Mouse (Mus musculus) ovary, adult 18-20 months (tissue): ENCODE measurements around the gene Arpc4.

Source experiments
- DNase-seq: peaks from one replicate; pipeline ENCODE4 v3.0.0; 2022; ENCODE audit warnings: low spot score, mixed read lengths

Gene Arpc4

DNA sequence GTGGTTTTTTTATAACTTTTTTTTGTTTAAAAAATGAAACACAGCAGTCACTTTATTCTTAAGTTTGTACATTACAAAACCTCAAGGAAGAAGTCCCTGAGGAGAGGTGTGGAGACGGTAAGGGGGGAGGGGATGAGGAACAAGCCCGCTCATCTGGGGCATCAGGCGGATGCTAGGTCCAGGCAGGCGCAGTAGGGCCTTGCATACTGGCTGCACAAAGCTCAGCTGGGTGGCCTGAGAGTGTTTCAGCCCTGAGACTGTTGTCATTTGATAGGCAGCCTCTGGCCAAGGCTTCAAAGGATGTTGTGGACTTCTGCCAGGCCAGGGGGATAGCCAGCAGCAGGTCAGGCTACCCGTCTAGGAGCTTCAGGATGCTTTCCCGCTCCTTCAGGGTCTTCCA is 11.3 kb upstream of the Arpc4 start:
- no peak for DNase-seq

DNA sequence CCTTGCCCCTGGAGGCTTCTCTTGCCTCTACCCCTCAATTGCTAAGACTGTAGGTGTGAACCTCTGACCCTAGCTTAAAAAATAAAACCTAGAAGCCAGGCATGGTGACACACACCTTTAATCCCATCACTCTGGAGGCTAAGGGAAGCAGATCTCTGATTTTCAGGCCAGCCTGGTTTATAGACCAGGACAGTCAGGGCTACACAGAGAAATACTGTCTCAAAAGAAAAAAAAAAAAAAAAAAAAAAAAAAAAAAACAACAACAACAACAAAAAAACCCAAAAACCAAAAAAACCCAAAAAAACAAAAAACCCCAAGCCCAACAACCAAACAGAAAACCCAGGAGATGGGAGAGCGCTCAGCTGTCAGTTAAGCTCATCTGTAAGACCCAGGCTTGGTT is 10.3 kb upstream of the Arpc4 start:
- DNase-seq = no peak

DNA sequence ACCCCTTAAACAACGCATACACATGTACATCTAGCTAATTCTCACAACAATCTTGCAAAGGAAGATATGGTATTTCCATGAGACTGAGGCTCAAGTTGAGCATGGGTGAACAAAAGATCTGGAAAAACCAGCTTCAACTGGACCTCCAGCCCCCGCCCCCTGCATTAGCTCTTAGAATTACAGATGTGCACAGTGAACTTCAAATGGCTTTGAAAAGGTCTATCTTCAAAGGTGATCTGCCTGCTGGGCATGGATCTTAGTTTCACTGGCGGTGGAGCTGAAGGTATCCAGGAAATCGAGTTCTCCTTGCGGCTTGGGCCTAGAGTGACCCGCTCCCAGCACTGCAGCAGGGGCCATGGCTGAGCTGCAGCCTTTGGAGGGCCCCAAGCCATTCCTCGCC is 9.8 kb upstream of the Arpc4 start:
- DNase-seq = no peak

DNA sequence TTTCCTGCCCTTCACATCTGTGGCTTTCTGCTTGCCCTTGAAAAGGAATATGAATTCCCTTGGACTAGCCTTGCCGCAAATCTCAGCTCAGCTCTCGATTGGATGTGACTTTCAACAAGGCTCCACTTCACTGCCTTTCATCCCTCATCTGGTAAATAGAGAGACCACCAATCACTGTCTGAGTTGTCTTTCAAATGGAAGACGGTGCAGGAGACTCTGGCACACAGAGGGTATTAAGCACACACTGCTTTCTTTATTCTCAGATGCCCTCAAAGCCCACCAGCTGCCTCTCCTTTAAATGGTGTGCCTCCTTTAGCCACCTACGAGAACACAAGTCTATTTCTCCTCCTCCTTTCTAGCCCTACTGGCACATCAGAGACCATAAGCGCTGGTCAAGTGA is 9.3 kb upstream of the Arpc4 start:
- DNase-seq = no peak

DNA sequence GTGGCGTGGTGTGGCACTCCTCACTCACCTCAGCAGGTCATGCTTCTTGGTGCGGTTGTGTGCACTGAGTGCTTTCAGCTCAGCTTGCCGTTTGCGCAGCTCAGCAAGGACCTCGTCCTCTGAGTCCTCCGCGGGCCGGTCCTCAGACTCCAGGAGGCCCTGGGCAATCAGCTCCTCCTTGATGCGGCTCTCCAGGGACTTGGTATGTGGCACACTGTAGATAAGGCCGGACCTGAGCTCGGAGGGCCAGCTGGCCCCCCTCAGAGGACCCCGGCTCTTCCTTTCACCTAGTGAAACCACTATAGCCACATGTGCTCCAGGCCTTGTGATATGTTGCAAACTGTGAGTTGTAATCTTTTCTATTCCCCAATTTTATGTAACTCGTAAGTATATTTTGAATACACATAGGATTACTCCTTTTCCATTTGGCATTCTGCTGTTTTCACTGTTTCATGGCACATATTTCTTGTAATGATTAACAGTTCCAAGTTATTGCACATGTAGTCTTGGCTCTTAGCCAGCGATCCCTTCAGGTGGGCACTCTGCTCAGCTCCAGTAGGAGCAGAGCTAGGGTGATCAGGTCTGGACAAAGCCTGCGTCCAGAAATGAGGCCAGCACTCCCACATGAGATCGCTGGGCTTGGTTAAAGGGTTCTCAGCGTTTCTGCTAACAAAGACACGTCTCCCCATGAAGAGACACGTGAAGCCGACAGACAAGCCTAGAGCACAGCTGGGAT is 7.6 kb upstream of the Arpc4 start:
- DNase-seq = no peak

DNA sequence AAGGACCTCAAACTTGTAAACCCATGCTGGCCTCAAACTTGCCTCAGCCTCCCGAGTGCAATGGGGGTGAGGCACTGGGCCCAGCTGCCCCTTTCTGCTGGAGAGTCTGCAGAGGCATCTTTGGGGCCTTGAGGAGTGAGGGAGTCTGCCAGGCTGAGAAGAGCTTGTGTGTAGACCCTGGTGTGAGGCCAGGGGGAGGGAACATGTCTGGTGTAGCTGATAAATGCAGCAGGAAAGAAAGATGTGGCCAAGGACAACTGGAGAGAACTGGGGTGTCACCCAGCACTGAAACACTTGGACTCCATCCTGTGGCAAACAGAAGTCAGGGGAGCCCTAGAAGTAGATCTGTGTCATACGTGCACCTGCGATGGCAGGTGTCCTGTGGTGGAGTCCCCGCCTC is 4.4 kb upstream of the Arpc4 start:
- peak; percentile 40 for DNase-seq

DNA sequence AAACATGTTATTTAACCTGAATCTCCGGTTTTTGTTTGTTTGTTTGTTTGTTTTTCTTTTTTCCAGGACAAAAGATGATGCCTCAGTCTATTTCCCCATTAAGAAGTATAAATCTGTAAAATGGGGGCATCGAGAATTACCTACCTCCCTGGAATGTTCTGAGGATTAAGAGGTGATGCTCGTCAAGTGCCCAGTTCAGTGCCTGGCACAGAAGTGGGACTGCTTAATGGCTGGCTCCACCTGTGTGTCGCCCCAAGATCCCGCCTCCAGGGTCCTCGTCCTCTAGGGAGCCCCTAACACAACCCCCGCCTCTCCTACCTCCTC is 781 bp upstream of the Arpc4 start:
- no peak for DNase-seq

DNA sequence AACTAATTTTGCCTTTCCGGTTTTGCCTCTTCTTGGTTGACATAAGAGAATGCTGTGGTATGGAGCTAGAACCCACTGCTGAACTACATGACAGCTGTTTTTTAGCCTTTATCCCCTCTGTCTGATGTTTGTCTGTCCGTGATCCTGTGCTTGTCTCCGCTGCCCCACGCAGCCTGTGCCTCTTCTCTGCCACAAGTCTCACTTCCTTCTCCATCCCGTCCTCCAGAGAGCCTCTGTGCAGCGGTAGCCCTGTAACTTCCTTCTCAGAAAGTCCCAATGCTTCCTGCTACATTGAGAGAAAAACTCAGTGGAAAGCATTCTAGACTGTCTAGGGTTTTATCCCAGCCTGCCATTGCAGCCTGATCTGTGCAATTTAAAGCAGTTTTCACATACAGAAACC is 1.3 kb downstream of the Arpc4 start:
- DNase-seq = no peak

DNA sequence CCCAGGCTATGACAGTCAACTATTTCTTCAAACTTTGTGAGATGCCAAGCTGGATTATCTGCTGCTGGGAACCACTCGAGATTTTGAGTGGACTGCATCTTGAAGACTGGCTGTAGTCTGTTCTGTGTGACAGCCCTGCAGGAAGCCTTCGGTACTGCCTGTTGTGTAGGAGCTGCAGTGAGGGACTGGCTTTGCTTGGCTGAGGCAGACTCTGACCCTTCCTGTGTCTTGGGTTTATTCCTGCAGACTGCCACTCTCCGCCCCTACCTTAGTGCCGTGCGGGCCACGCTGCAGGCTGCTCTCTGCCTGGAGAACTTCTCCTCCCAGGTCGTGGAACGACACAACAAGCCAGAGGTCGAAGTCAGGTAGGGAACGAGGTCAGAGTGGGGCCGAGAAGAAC is 2.6 kb downstream of the Arpc4 start:
- no peak for DNase-seq

DNA sequence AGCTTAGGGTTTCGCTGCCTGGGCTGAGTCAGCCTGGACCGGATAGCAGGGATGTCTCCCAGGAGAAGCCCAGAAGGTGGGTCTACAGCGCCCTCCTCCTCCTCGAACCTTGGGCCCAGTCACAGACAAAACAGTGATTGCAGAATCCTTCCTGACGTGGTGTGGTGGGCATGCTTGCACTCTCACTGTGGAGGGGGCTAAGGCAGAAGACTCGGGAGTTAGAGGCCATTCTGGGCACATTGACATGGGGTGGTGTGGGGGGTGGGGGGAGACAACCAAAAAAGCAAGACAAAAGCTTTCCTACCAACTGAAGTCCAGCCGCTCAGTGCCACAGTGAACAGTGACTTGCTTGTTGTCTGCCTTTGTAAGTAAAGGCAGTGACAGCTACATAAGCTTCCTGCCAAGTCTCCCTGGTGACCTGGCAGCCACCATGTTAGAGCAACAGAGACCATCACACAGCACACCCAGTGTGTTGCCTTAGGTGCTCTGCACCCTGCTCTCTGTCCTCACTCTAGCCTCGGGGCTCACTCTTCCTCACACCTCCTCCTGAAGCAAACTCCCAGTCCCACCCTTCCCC is 6.5 kb downstream of the Arpc4 start:
- DNase-seq = no peak

DNA sequence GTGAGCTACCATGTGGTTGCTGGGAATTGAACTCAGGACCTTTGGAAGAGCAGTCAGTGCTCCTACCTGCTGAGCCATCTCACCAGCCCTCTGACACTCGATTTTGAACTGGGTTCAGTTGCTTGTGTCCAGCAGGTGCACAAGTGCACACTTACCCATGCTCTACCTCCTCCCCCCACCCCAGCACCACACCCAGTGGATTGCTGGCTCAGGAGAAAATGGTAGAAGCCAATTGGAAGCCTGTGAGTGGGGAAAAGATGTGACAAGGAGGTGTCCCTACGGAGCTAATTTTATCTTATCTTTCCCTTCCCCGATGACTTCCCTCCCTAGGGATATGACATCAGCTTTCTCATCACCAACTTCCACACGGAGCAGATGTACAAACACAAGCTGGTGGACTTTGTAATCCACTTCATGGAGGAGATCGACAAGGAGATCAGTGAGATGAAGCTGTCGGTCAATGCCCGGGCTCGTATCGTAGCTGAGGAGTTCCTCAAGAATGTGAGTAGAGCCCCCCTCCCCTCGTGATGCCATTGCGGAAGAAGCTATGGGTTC is 7.3 kb downstream of the Arpc4 start:
- no peak for DNase-seq

DNA sequence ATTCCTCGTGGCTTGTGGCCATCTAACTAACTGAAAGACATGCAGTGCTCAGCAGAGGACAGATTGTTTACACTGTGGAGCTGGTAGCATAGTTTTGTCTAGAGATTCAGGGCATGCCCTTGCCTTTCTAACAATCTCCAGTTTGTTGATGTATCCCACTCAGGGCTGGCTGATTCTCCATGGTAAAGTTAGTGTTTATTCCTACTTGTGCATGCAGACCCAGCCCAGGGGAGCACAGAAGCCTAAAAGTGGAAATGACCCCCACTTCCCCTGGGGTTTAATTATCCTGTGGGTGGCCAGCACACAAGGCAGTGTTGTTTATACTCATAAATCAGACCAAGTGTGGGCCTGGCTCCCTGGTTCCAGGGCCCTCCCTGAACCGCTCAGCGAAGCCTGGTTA is 8.1 kb downstream of the Arpc4 start:
- DNase-seq = peak; percentile 44

DNA sequence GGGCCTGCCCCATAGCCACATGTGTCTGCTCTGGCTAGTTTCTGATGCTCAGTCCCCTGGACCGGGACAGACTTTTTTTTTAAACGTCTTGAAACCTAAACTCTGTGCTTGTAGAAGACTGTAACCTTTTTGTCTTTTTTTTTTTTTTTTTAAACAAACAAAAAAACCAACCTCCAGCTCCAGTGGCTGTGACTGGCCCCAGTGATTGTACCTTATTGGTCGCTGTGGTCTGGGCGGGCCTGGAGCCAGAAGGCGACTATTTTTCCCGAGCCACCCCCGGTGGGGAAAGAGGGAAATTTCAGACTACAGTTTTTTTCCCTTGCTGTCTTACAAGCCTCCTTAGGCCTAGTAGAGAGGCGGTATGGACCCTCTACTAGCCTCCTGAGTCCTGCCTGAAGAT is 11.0 kb downstream of the Arpc4 start, which contains the start of gene Ttll3:
Ttll3 (plus strand) TSS at position 301 of the 400 bp plus-strand sequence.
- no peak for DNase-seq

DNA sequence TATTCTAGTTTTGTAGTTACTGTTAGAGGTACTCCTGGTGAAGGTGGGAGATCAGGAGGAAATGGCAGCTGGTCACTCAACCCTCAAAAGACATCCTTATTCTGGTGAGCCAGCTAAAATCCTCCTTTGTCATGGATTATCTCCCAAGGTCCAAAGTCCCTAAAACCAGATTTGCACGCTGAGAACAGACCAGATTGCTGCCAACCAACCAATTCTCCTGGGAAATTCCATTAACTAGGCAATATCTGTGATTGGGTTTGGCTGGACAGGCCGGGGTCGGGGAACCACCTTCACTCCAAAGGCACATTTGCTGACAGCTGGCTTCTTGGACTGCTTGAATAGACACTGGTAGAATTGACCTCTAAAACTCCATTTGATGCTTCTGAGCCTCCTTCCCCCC is 12.8 kb downstream of the Arpc4 start:
- DNase-seq = no peak

DNA sequence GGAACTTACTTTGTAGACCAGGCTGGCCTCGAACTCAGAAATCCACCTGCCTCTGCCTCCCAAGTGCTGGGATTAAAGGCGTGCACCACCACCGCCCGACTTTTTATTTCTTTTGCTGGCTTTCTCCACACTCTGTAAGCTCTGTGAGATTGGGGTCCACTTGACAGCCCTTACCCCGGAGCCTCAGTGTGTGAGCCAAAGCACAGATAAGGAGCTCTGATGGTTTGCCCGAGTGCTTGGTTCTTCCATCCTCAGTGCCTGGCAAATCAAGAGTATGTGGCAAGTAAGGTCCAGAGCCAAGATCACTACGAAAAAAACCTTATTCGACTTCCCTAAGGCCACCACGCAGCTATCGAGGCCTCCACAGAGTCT is 14.1 kb downstream of the Arpc4 start:
- DNase-seq = no peak

DNA sequence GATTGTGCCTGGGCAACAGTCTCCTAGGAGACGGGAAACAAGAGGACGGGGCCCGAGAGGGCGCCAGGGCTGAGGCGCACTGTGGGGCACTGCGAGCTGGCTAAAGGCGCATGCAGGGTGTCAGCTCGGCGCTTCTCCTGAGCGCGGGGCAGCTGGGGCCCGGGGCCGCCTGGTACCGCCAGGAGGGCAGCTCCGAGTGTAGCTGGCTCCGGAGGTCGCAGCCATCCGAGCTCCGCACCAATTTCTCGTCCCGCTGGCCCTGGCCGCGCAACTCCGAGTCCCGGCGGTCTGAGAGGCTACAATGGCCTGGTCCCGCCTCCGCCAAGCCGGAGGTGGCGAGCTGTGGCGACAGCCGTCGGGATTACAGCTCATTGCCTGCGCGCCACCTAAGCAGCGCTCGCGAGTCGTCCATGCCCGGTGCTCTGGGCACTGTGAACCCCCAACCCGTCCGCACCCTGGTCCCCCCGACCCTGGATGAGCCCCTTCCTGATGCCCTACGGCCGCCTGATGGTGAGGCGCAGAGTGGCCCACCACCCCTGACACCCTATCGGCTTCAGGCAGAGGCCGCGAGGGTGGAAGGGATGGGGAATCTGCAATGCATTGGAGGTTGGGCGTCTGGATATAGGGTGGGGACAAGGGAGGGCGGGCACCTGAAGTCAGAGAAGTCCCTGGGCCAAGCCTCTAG is 14.6 kb downstream of the Arpc4 start:
- DNase-seq = peak; percentile 53

DNA sequence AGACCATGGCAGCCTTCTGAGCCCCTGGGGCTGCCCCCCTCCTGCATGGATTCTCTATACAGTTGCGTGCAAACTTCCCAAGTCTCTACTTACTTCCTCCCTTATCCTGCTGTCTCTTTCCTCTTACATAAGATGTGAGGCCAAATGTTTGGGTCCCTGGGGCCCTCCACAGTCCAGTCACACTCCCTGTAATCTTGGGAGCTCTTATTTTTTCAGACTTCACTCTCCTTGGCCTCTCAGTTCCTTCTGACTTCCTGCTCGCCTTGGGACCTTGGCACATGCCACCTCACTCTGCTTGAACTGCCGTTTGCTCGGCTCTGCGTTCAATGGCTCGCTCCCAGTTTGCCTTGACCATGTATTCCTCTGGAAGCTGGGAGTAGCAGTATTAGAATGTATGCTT is 16.0 kb downstream of the Arpc4 start:
- DNase-seq = no peak

DNA sequence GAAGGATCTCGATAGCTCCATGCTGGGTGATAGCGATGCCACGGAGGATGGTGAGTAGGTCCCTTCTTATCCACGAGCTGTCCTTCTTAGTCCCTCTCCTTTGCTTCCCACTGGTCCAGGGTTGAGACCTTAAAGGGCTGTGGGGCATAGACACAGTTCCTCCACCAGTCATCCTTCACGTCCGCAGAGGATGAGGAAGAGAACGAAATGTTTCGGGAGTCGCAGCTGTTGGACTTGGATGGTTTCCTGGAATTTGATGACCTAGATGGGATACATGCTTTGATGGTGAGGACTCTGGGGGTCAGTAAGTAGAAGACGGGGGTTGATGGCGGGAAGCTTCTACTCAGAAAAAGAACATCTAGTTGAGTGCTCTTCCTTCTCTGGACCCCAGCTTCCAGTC is 16.9 kb downstream of the Arpc4 start:
- DNase-seq = no peak

DNA sequence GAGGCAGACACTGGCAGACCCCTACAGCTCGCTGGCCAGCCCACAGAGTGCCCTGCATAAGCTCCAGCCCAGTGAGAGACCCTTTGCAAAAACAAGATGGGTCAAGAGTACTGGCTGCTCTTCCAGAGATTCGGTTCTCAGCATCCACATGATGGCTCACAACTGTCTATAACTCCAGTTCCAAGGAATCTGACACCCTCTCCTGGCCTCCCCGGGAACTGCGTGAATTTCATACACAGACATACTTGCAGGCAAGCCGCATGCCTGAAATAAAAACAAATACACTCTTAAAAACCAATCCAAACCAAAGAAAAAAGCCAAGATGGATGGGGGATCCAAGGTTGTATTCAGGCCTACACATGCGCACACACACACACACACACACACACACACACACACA is 17.6 kb downstream of the Arpc4 start:
- DNase-seq = no peak

DNA sequence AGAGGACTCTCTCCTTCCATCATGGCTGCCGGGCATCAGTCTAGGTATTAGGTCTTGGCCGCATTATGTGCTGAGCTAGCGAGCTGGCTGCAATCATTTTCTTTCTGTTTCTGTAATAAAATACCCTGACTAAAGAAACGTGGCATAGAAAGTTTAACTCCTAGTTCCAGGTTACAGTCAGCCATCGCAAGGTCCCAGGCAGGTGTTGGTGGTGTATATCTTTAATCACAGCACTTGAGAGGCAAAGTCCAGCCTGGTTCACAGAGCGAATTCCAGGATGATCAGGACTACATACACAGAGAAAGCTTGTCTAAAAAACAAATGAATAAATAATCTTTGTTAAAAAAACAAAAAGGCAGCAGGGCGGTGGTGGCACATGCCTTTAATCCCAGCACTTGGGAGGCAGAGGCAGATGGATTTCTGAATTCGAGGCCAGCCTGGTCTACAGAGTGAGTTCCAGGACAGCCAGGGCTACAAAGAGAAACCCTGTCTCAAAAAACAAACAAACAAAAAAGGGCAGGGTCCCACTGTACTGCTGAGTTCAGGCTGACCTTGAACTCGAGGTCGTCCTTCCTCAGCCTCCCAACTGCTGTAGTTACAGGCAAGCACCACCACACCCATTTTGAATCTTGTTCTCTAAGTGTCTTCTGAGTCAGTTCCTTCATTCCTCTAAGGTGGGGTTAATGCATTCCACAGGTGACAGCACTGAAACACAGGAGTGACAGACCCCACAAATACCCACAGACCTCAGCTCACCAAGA is 18.5 kb downstream of the Arpc4 start:
- no peak for DNase-seq

DNA sequence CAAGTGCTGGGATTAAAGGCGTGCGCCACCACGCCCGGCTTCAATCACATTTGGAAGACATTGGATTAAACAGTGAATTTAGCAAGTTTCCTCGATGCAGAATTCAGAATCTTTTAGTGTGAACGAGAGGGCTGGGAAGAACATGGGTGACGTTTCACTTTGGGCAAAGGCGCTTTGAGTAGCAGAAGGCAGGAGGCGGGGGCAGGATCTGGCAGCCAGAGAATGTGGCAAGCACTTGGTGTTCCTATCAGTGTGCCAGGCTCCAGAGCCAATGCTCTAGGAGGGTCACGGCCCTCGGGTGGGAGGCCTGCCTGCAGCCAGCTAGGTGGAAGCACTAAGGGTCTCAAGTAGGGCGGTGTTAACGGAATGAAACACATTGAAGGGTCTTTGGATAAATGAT is 24.2 kb downstream of the Arpc4 start:
- DNase-seq = no peak

DNA sequence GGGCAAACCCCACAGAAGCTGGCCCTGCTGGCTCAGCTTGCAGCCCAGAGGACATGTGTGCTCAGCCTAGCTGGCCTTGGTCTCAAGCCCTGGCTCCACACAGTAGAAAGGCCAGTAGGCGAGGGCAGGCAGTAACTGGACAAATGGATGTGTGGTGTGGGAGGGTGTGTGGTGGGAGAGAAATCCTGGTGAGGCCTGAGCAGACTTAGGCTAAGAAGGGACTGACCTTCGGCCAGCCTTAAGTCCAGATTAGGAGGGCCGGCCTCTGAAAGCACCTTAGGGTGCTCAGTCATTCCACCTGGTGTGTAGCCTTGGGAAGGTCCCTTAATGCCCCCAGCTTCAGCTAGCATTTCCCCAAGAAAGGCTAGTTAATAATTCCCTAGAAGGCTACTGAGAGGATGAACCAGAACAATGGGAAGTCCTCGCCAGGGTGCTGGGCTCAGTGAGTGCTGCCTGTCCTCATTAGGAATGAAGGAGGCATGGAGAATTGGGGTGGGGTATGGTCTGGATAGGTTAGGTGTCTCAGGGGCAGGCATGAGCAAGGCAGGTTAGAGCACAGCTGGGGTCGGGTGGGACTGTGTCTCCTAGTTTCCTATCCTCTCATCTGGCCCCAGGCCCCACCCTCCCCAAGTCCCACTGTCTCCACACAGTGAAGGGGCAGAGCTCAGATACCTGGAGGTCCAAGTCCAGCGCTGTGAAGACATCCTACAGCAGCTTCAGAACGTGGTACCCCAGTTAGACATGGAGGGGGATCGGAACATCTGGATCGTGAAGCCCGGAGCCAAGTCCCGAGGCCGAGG is 26.9 kb downstream of the Arpc4 start:
- DNase-seq = no peak
